In genomic region chr11:9932360-9933265, GRCm38 (mm10) we compare ENCODE assay signal across 30 mouse cellular contexts.
DNase-seq lines count a peak whose midpoint lies in the region; ATAC-seq and TF ChIP-seq lines count a peak whose summit lies in the region.
"Had no signal": no experiment of that assay in that cellular context is flagged by ENCODE, and none has a peak within 500 bp of the region (broad histone marks: within the 10 kb centered on the region; RNA-seq: fewer than 3 reads in every experiment).

No protein-coding gene starts in this region.

- 45% methylated on average over 5 of the region's 5 CpGs for WGBS in lung, adult 2 months
- WGBS in lung, embryonic 16.5 days = 45% methylated on average over 5 of the region's 5 CpGs
- WGBS in heart, embryonic 12.5 days = 64% methylated on average over 5 of the region's 5 CpGs
- 63% methylated on average over 5 of the region's 5 CpGs for WGBS in liver, postnatal 0 days (ENCODE audit: insufficient replicate concordance)

- no peak overlapping the region for H3K9ac ChIP-seq in lung, embryonic 16.5 days (ENCODE audit: low read length)
- no peak overlapping the region for H3K9ac ChIP-seq in heart, embryonic 12.5 days
- no peak overlapping the region for H3K9ac ChIP-seq in liver, postnatal 0 days (replicated peaks)
- H3K9ac ChIP-seq: forebrain, embryonic 13.5 days; forebrain, postnatal 0 days; heart, embryonic 15.5 days; hindbrain, embryonic 13.5 days had no signal

- no peaks in the 10 kb centered on the region for H3K36me3 ChIP-seq in lung, embryonic 16.5 days (ENCODE audit: control insufficient read depth, insufficient read depth, low read length)
- no peaks in the 10 kb centered on the region for H3K36me3 ChIP-seq in heart, embryonic 12.5 days
- no peaks in the 10 kb centered on the region for H3K36me3 ChIP-seq in liver, postnatal 0 days (replicated peaks; ENCODE audit: insufficient read depth, low read length)
- H3K36me3 ChIP-seq: forebrain, embryonic 10.5 days; G1E; heart, embryonic 15.5 days; hindbrain, embryonic 10.5 days; hindbrain, embryonic 13.5 days had no signal

- peak; percentile 6 to 26 for DNase-seq in lung, adult 18-20 months
- no peak for DNase-seq in lung, adult 2 months
- peak; percentile 25 for DNase-seq in lung, postnatal 14 days
- DNase-seq in liver, postnatal 0 days = no peak
- DNase-seq in embryo, embryonic 11 days = no peak
- DNase-seq: adrenal gland, postnatal 10 days; adrenal gland, postnatal 36 days; B cell, adult 2 months; cerebellum, adult 11 months; cerebellum, adult 2 months; cerebellum, postnatal 10 days; cerebellum, postnatal 36 days; forebrain, postnatal 0 days; gastrocnemius, adult 2 months; gastrocnemius, postnatal 14 days; heart, adult 11 months; heart, postnatal 10 days; heart, postnatal 36 days had no signal

- peak; percentile 97 for ATAC-seq in lung, embryonic 16.5 days (ENCODE audit: low read depth)
- no peak for ATAC-seq in heart, embryonic 12.5 days (ENCODE audit: insufficient number of reproducible peaks, low FRiP score)
- ATAC-seq in liver, postnatal 0 days = no peak
- ATAC-seq: forebrain, embryonic 13.5 days; forebrain, postnatal 0 days; hindbrain, embryonic 16.5 days; Patski had no signal

- no peaks in the 10 kb centered on the region for H3K4me1 ChIP-seq in lung, adult 2 months (ENCODE audit: control insufficient read depth, insufficient read depth, low read length)
- H3K4me1 ChIP-seq in lung, embryonic 16.5 days (replicated peaks; ENCODE audit: control insufficient read depth, insufficient read depth, low read length) = no peaks in the 10 kb centered on the region
- H3K4me1 ChIP-seq in heart, embryonic 12.5 days (replicated peaks) = no peaks in the 10 kb centered on the region
- H3K4me1 ChIP-seq in liver, postnatal 0 days (ENCODE audit: insufficient read depth) = no peaks in the 10 kb centered on the region
- H3K4me1 ChIP-seq: forebrain, embryonic 10.5 days; forebrain, embryonic 13.5 days; heart, embryonic 15.5 days; hindbrain, embryonic 10.5 days; hindbrain, embryonic 13.5 days had no signal

- no peak for TF ChIP-seq CTCF in lung, adult 2 months (IDR thresholded peaks at IDR 0.05; ENCODE audit: insufficient read depth, low read length)
- no peak for TF ChIP-seq CTCF in liver, postnatal 0 days (IDR thresholded peaks at IDR 0.05; ENCODE audit: low read depth)

- peak overlapping the region; percentile 83 for H3K27ac ChIP-seq in lung, embryonic 16.5 days (ENCODE audit: low read length)
- H3K27ac ChIP-seq in heart, embryonic 12.5 days (ENCODE audit: poor library complexity, severe bottlenecking) = no peak overlapping the region
- H3K27ac ChIP-seq in liver, postnatal 0 days (ENCODE audit: low read depth) = no peak overlapping the region
- H3K27ac ChIP-seq: forebrain, embryonic 10.5 days; forebrain, embryonic 13.5 days; gastrocnemius, adult 2 months; heart, embryonic 15.5 days; hindbrain, embryonic 10.5 days; hindbrain, embryonic 13.5 days had no signal

- no peak overlapping the region for H3K4me3 ChIP-seq in lung, adult 2 months (replicated peaks; ENCODE audit: extremely low read depth, low read depth, low read length)
- H3K4me3 ChIP-seq in lung, embryonic 16.5 days (ENCODE audit: low read length) = no peak overlapping the region
- H3K4me3 ChIP-seq in heart, embryonic 12.5 days = no peak overlapping the region
- H3K4me3 ChIP-seq in liver, postnatal 0 days (ENCODE audit: low read depth, low read length) = no peak overlapping the region
- H3K4me3 ChIP-seq: forebrain, embryonic 10.5 days; forebrain, embryonic 13.5 days; gastrocnemius, adult 2 months; heart, embryonic 15.5 days; hindbrain, embryonic 10.5 days; hindbrain, embryonic 13.5 days had no signal

- no peaks in the 10 kb centered on the region for H3K9me3 ChIP-seq in lung, embryonic 16.5 days (ENCODE audit: control insufficient read depth, low read length)
- H3K9me3 ChIP-seq in heart, embryonic 12.5 days (replicated peaks) = no peaks in the 10 kb centered on the region
- no peaks in the 10 kb centered on the region for H3K9me3 ChIP-seq in liver, postnatal 0 days (ENCODE audit: low read length)
- H3K9me3 ChIP-seq: forebrain, embryonic 10.5 days; forebrain, embryonic 13.5 days; G1E; heart, embryonic 15.5 days; hindbrain, embryonic 10.5 days; hindbrain, embryonic 13.5 days had no signal

- no peak for TF ChIP-seq POLR2A in lung, adult 2 months (IDR thresholded peaks at IDR 0.05; ENCODE audit: borderline replicate concordance, extremely low read depth, low read depth, low read length)

- no peak overlapping the region for H3K4me2 ChIP-seq in lung, embryonic 16.5 days (ENCODE audit: low read depth, low read length)
- H3K4me2 ChIP-seq in heart, embryonic 12.5 days = no peak overlapping the region
- no peak overlapping the region for H3K4me2 ChIP-seq in liver, postnatal 0 days (ENCODE audit: low read depth, low read length)
- H3K4me2 ChIP-seq: forebrain, embryonic 13.5 days; heart, embryonic 11.5 days; heart, embryonic 15.5 days; hindbrain, embryonic 13.5 days had no signal

- no peaks in the 10 kb centered on the region for H3K27me3 ChIP-seq in lung, embryonic 16.5 days (ENCODE audit: control insufficient read depth, insufficient read depth, low read depth, low read length)
- H3K27me3 ChIP-seq in heart, embryonic 12.5 days (replicated peaks) = no peaks in the 10 kb centered on the region
- H3K27me3 ChIP-seq in liver, postnatal 0 days (ENCODE audit: insufficient read depth, low read length) = no peaks in the 10 kb centered on the region
- H3K27me3 ChIP-seq: CH12.LX; forebrain, embryonic 13.5 days; heart, embryonic 15.5 days; hindbrain, embryonic 13.5 days; Patski had no signal

- no peak for TF ChIP-seq EP300 in liver, postnatal 0 days (IDR thresholded peaks at IDR 0.05; ENCODE audit: low read depth)

Comparison
In these comparisons a context has a peak if more than half of its experiments do, and no peak if none do; other contexts are left out.
1. DNase-seq: peak in lung, adult 18-20 months (2 of 2) and lung, postnatal 14 days (single experiment); none in lung, adult 2 months (single experiment), liver, postnatal 0 days (single experiment) and embryo, embryonic 11 days (single experiment).